Mouse (Mus musculus): ENCODE measurements around the gene Bahcc1. TPM values are rescaled to one million over a fixed set of nuclear protein-coding genes. Genes with fewer than 3 reads are reported as not detected.
A peak's percentile ranks its signal among the peaks of the same experiment; 100 is the strongest.

The Bahcc1 gene
- polyA plus RNA-seq, 1 experiment from 2014 or later, result 17.0 TPM

DNA sequence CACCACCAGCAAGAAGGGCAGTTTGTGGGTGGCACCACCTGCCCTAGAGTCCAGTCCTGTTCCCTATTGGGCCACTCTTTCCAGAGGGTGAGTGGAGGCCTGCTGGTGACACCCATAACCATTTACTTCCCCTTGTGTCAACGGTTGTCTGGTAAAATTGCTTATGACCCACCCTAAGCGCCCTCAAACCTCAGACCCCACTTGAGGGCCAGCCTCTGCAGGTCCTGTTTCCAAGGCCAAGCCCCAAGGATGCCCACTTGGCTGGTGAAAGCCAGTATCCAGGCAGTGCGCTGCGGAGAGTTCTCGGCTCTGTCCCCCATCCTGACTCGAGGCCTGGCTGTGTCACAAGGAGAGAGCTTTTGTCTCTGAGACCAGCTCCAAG lies 28.0 kb downstream of the Bahcc1 start:
- no peak for ATAC-seq (ENCODE audit: low read depth)
- H3K4me2 ChIP-seq (ENCODE audit: low read depth, low read length), result no peak overlapping the region
- no peaks in the 10 kb centered on the region for H3K27me3 ChIP-seq (ENCODE audit: control insufficient read depth, insufficient read depth, low read length)
- no peak overlapping the region for H3K4me3 ChIP-seq (ENCODE audit: low read depth, low read length)
- H3K9ac ChIP-seq (replicated peaks; ENCODE audit: low read depth, low read length), result no peak overlapping the region
- H3K27ac ChIP-seq (ENCODE audit: low read depth, low read length), result no peak overlapping the region
- 66% methylated on average over 6 of the region's 6 CpGs for WGBS
- H3K9me3 ChIP-seq (ENCODE audit: control insufficient read depth, low read length), result no peaks in the 10 kb centered on the region
- H3K36me3 ChIP-seq (ENCODE audit: control insufficient read depth, insufficient read depth, low read length), result no peaks in the 10 kb centered on the region
- H3K4me1 ChIP-seq (ENCODE audit: control insufficient read depth, insufficient read depth, low read length), result peaks cover 77% of the 10 kb centered on the region

- peak; percentile 84 for ATAC-seq (ENCODE audit: low read depth)
- Histone ChIP-seq H3K4me3 (ENCODE audit: low read depth, low read length) (no peak overlapping the region), H3K9ac (replicated peaks; ENCODE audit: low read depth, low read length) (no peak overlapping the region), H3K9me3 (ENCODE audit: control insufficient read depth, low read length) (no peaks in the 10 kb centered on the region), H3K4me1 (ENCODE audit: control insufficient read depth, insufficient read depth, low read length) (peaks cover 68% of the 10 kb centered on the region), H3K27me3 (ENCODE audit: control insufficient read depth, insufficient read depth, low read length) (no peaks in the 10 kb centered on the region), H3K4me2 (ENCODE audit: low read depth, low read length) (peak overlapping the region; percentile 23), H3K36me3 (ENCODE audit: control insufficient read depth, insufficient read depth, low read length) (no peaks in the 10 kb centered on the region), H3K27ac (ENCODE audit: low read depth, low read length) (peak overlapping the region; percentile 48)
- 28% methylated on average over 20 of the region's 20 CpGs for WGBS
Observed at GRCm38 (mm10) chr11:120261416-120262355, 28.9 kb downstream of the Bahcc1 start.

GRCm38 (mm10) chr11:120262356-120262901 lies 29.7 kb downstream of the Bahcc1 start:
- H3K4me1 ChIP-seq (ENCODE audit: control insufficient read depth, insufficient read depth, low read length), result peaks cover 63% of the 10 kb centered on the region
- no peaks in the 10 kb centered on the region for H3K36me3 ChIP-seq (ENCODE audit: control insufficient read depth, insufficient read depth, low read length)
- no peaks in the 10 kb centered on the region for H3K27me3 ChIP-seq (ENCODE audit: control insufficient read depth, insufficient read depth, low read length)
- no peak overlapping the region for H3K9ac ChIP-seq (replicated peaks; ENCODE audit: low read depth, low read length)
- no peak overlapping the region for H3K4me3 ChIP-seq (ENCODE audit: low read depth, low read length)
- 26% methylated on average over 8 of the region's 8 CpGs for WGBS
- peak; percentile 66 for ATAC-seq (ENCODE audit: low read depth)
- H3K9me3 ChIP-seq (ENCODE audit: control insufficient read depth, low read length), result no peaks in the 10 kb centered on the region
- 0 out of 2 replicates have a peak overlapping the region, but pooled peaks have one; percentile 8 for H3K4me2 ChIP-seq (ENCODE audit: low read depth, low read length)
- H3K27ac ChIP-seq (ENCODE audit: low read depth, low read length), result peak overlapping the region; percentile 48; the same call in 1 of the 2 replicates

GRCm38 (mm10) chr11:120263176-120263575 lies 30.4 kb downstream of the Bahcc1 start:
- whole genome bisulfite sequencing, result 100% methylated on average over 3 of the region's 3 CpGs
- no peaks in the 10 kb centered on the region for H3K9me3 ChIP-seq (ENCODE audit: control insufficient read depth, low read length)
- no peak overlapping the region for H3K9ac ChIP-seq (replicated peaks; ENCODE audit: low read depth, low read length)
- no peak overlapping the region for H3K4me3 ChIP-seq (ENCODE audit: low read depth, low read length)
- H3K4me2 ChIP-seq (ENCODE audit: low read depth, low read length), result no peak overlapping the region
- no peak for ATAC-seq (ENCODE audit: low read depth)
- H3K4me1 ChIP-seq (ENCODE audit: control insufficient read depth, insufficient read depth, low read length), result peaks cover 67% of the 10 kb centered on the region
- H3K27me3 ChIP-seq (ENCODE audit: control insufficient read depth, insufficient read depth, low read length), result no peaks in the 10 kb centered on the region
- H3K36me3 ChIP-seq (ENCODE audit: control insufficient read depth, insufficient read depth, low read length), result no peaks in the 10 kb centered on the region
- H3K27ac ChIP-seq (ENCODE audit: low read depth, low read length), result no peak overlapping the region

DNA sequence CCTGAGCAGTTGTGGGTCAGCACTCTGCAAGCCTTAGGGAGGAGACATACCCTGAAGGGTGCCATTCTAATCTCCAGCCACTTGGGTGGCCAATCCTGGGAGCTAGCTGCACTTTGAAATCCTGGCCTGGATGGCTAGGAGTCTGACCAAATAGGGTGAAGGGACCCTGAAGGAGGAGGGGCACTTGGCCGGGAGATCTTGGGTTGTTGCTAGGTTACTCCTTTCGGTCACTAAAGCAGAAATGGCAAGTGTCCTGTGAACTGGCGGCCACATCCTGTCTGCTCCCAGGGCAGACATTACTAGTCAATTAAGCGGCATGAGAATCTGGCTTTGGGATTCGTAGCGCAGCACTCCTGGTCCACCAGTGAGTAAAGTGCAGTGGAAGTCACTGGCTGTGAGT lies 31.3 kb downstream of the Bahcc1 start:
- Histone ChIP-seq H3K27ac (ENCODE audit: low read depth, low read length) (no peak overlapping the region), H3K4me1 (ENCODE audit: control insufficient read depth, insufficient read depth, low read length) (peaks cover 67% of the 10 kb centered on the region), H3K27me3 (ENCODE audit: control insufficient read depth, insufficient read depth, low read length) (no peaks in the 10 kb centered on the region), H3K4me2 (ENCODE audit: low read depth, low read length) (no peak overlapping the region), H3K36me3 (ENCODE audit: control insufficient read depth, insufficient read depth, low read length) (no peaks in the 10 kb centered on the region), H3K9ac (replicated peaks; ENCODE audit: low read depth, low read length) (no peak overlapping the region), H3K9me3 (ENCODE audit: control insufficient read depth, low read length) (no peaks in the 10 kb centered on the region), H3K4me3 (ENCODE audit: low read depth, low read length) (no peak overlapping the region)
- no peak for ATAC-seq (ENCODE audit: low read depth)
- 31% methylated on average over 6 of the region's 6 CpGs for WGBS

- no peak for ATAC-seq (ENCODE audit: low read depth)
- WGBS, result 37% methylated on average over 5 of the region's 5 CpGs
- H3K4me2 ChIP-seq (ENCODE audit: low read depth, low read length), result no peak overlapping the region
- no peaks in the 10 kb centered on the region for H3K36me3 ChIP-seq (ENCODE audit: control insufficient read depth, insufficient read depth, low read length)
- no peaks in the 10 kb centered on the region for H3K9me3 ChIP-seq (ENCODE audit: control insufficient read depth, low read length)
- H3K4me1 ChIP-seq (ENCODE audit: control insufficient read depth, insufficient read depth, low read length), result peaks cover 57% of the 10 kb centered on the region
- no peaks in the 10 kb centered on the region for H3K27me3 ChIP-seq (ENCODE audit: control insufficient read depth, insufficient read depth, low read length)
- H3K4me3 ChIP-seq (ENCODE audit: low read depth, low read length), result no peak overlapping the region
- H3K9ac ChIP-seq (replicated peaks; ENCODE audit: low read depth, low read length), result no peak overlapping the region
- H3K27ac ChIP-seq (ENCODE audit: low read depth, low read length), result no peak overlapping the region
Observed at GRCm38 (mm10) chr11:120265458-120265857, 32.7 kb downstream of the Bahcc1 start.

GRCm38 (mm10) chr11:120266259-120266758 lies 33.6 kb downstream of the Bahcc1 start:
- Histone ChIP-seq H3K4me3 (ENCODE audit: low read depth, low read length) (no peak overlapping the region), H3K9ac (replicated peaks; ENCODE audit: low read depth, low read length) (no peak overlapping the region), H3K4me2 (ENCODE audit: low read depth, low read length) (no peak overlapping the region), H3K27ac (ENCODE audit: low read depth, low read length) (no peak overlapping the region), H3K9me3 (ENCODE audit: control insufficient read depth, low read length) (no peaks in the 10 kb centered on the region), H3K27me3 (ENCODE audit: control insufficient read depth, insufficient read depth, low read length) (no peaks in the 10 kb centered on the region), H3K36me3 (ENCODE audit: control insufficient read depth, insufficient read depth, low read length) (peaks cover 2% of the 10 kb centered on the region), H3K4me1 (ENCODE audit: control insufficient read depth, insufficient read depth, low read length) (peaks cover 49% of the 10 kb centered on the region)
- WGBS, result 80% methylated on average over 14 of the region's 14 CpGs
- ATAC-seq (ENCODE audit: low read depth), result no peak

DNA sequence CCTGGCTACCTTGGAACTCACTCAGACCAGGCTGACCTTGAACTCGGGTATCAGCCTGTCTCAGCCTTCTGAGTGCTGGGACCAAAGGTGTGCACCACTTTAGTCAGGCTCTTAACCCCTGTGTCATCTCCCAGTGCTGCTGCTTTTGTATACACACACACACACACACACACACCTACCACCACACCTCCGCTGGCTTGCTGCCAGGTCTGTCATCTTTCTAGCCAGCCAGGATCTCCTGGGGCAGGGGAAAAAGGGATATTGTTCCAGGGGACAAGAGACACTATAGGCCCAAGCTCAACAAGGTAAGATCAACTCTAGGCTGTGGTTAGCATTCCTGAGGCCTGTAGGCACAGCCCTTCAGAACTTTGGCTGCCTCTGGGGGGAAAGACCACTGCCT lies 34.5 kb downstream of the Bahcc1 start:
- Histone ChIP-seq H3K4me2 (ENCODE audit: low read depth, low read length) (no peak overlapping the region), H3K36me3 (ENCODE audit: control insufficient read depth, insufficient read depth, low read length) (peaks cover 12% of the 10 kb centered on the region), H3K9ac (replicated peaks; ENCODE audit: low read depth, low read length) (no peak overlapping the region), H3K27me3 (ENCODE audit: control insufficient read depth, insufficient read depth, low read length) (no peaks in the 10 kb centered on the region), H3K27ac (ENCODE audit: low read depth, low read length) (no peak overlapping the region), H3K9me3 (ENCODE audit: control insufficient read depth, low read length) (no peaks in the 10 kb centered on the region), H3K4me1 (ENCODE audit: control insufficient read depth, insufficient read depth, low read length) (peaks cover 39% of the 10 kb centered on the region), H3K4me3 (ENCODE audit: low read depth, low read length) (no peak overlapping the region)
- 98% methylated on average over 2 of the region's 2 CpGs for whole genome bisulfite sequencing
- ATAC-seq (ENCODE audit: low read depth), result no peak

DNA sequence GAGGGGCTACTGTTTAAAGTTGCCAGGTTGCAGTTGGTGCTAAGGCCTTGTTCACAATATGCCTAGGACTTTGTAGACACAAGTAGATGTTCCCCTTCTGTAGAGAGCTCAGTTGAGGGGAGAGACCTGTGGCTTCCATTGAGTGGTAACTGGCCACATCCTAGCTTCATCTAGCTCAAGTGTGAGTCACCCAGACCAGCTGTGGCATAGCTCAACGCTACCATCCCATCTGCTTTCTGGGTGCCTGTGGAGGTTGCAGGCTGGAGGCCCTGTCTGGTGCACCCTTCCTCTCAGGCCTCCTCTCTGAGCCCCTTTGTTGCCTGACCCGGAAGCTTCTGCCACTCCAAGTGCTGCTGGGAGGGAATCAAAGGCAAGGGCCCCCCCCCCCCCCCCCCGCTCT lies 34.9 kb downstream of the Bahcc1 start:
- H3K36me3 ChIP-seq (ENCODE audit: control insufficient read depth, insufficient read depth, low read length), result peaks cover 16% of the 10 kb centered on the region
- no peak overlapping the region for H3K27ac ChIP-seq (ENCODE audit: low read depth, low read length)
- ATAC-seq (ENCODE audit: low read depth), result no peak
- no peaks in the 10 kb centered on the region for H3K9me3 ChIP-seq (ENCODE audit: control insufficient read depth, low read length)
- H3K9ac ChIP-seq (replicated peaks; ENCODE audit: low read depth, low read length), result no peak overlapping the region
- H3K4me1 ChIP-seq (ENCODE audit: control insufficient read depth, insufficient read depth, low read length), result peaks cover 35% of the 10 kb centered on the region
- H3K27me3 ChIP-seq (ENCODE audit: control insufficient read depth, insufficient read depth, low read length), result no peaks in the 10 kb centered on the region
- WGBS, result 55% methylated on average over 2 of the region's 3 CpGs
- H3K4me3 ChIP-seq (ENCODE audit: low read depth, low read length), result no peak overlapping the region
- no peak overlapping the region for H3K4me2 ChIP-seq (ENCODE audit: low read depth, low read length)
